Mouse (Mus musculus) urinary bladder, postnatal 0 days (tissue): ENCODE measurements around the gene Rnaseh2a. TPM values are rescaled to one million over a fixed set of nuclear protein-coding genes. Genes with fewer than 3 reads are reported as not detected.

ENCODE experiments used
- microRNA-seq: library from miRNA; unstranded; fragments of <30 nt; microRNA quantifications from one replicate; pipeline ENCODE4, GENCODE M21; 2016
- polyA plus RNA-seq: library from polyadenylated mRNA; unstranded; fragments of >200 nt; fragmentation: Nextera tagmentation; extraction: Ambion mirVana; gene quantifications from 2 replicates; pipeline ENCODE4 v1.2.1, GENCODE M21; 2015

Rnaseh2a gene
- 64.5 and 71.3 TPM in 2 replicates for polyA plus RNA-seq

DNA sequence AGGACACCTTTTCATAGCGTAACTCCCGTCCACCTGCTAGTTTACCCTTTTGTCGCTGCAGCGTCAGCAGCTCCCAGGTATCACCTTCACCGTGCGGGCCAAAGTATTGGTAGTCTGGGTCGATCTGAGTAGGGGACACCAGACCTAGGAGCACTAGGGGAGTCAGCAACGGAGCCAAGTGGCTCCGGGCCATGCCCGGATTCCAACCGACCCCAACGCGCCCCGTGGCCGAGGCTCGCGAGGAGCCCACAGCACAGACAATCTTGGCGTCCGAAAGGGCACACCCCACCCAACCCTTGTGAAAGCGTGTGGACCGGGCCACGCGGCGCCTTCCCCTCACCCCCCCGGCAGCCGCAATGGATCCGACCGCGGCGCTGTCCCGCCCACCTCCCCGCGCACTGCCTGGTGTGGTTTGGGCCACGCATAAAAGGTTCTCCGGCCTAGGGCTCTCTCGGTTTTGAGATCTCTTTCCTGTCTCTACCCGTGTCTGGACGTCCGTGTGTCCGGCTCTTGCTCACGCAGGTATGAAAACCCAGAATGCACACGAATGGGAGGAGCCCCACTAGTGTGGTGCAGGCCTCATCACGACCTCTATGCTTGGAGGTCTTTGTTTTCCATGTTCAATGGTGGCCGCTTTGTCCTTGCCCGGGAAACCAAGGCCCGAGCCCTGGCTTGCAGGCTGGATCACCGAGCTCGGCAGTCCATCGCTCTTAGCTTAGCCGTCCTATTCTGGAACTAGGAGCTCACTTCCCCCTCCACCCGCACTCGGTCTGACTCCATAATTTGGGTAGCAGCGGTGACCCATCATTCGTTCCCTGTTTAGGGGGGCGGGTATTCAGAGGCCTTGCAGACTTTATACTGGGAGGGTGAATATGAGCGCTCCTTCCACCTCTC, at the start of gene Rnaseh2a, which contains the start of the genes Gm49661 and Prdx2:
TSS of gene Rnaseh2a (minus strand) at position 527 of the 894 bp plus-strand sequence.
TSS of gene Gm49661 (minus strand) at position 193 of the 894 bp plus-strand sequence.
TSS of gene Prdx2 (plus strand) at position 347 of the 894 bp plus-strand sequence.

DNA sequence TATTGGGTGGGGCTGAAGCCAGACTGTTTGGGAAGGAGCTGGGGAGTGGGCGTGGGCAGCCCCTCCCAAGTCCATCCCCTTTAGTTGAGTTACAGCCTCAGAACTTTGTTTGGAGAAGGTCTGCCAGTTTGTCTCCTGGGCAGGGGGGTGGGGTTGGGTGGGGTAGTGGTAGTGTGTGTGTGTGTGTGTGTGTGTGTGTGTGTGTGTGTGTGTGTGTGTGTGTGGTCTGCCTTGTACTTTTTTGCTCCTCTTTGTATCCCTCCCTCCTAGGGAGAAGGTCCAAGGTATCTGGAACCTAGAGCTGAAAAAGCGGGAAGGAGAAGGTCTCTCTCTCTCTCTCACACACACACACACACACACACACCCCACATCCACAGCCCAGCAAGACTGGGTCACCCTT, 44.9 kb upstream of the Rnaseh2a start, which contains the start of gene Best2:
TSS of gene Best2 (minus strand) at position 101 of the 400 bp plus-strand sequence.

DNA sequence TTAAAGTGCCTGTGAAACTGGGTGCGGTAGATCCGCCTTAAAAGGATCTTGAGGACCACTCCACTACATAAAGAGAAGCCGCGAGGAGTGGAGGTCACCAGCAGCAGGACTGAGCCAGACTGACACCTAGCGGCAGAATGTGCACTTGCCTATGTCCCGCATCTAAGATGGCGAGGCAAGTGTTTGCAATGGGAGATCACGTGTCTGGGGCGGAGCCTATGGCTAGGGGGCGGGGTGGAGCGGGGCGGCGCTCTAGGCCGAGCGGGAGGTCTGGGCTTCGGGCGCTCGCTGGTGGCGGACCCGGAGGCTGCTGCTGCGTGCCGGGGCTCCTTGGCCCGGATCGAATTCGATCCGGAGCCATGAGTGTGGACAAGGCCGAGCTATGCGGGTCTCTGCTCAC, 20.8 kb upstream of the Rnaseh2a start, which contains the start of gene Hook2:
TSS of gene Hook2 (plus strand) at position 255 of the 400 bp plus-strand sequence.

DNA sequence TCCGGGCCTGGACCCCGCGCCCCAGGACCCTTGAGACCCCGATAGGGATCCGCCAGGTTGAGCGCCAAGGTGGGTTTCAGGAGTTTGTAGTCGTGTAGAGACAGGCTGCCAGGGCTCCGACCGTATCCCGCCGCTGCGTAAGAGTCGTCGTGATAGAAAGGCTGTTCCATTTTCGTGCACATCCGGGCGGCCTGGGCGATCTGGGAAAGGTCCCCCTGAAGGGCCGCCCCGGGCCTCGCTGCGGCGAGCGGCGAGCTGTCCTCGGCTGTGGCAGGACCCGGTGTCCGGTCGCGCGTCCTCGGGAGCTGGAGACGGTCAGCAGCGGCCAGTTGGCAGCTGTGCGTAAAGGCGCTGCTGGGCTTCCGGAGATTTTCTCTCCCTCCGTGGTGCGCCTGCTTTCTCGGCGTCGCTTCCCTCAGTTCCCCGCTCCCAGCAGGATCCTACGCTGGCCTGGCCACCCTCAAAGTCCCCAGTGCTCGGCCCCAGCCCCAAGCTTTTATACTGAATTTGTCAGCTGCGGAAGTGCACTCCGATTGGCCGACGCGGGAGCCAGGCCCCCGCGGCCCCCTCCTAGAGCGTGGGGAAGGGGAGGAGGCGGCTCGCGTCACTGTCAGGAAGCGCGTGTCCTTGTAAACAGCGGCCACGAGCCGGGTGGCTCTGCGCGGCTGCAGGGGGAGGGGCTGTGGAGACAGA, 8.8 kb upstream of the Rnaseh2a start, which contains the start of gene Junb:
TSS of gene Junb (minus strand) at position 471 of the 693 bp plus-strand sequence.

DNA sequence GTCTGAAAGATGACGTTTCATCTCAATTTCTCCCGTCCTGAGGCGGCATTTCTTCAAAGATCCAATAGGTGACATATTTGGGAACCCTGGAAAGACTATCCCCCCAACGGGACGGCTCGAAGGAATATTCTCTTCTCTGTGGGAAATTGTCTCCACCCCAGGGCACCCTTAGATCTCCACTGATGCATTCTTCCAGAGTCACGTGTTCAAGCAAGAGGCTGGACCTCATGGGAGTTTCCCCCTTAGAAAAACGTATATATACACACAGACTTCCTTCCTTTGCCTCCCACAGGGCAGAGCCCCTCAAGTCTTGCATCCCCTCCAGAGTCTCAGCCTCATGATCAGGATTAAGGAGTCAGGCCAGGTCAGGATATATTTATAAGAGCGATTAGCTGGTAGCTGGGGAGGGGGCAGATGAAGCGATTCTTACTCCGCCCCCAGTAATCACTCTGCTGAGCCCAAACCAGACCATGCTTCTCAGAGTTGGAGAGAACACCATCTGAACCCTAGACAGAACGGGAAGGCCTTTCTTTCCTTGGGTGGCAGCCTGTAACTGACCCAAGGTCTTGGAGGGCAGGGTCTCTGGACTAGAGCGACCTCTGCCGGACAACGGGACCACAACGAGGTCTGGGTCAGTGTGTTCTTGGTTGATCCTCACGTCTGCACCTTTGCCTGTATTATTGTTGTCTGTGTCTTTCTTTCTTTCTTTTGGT, 22.9 kb downstream of the Rnaseh2a start, which contains the start of gene Rtbdn:
TSS of gene Rtbdn (plus strand) at position 464 of the 713 bp plus-strand sequence.

DNA sequence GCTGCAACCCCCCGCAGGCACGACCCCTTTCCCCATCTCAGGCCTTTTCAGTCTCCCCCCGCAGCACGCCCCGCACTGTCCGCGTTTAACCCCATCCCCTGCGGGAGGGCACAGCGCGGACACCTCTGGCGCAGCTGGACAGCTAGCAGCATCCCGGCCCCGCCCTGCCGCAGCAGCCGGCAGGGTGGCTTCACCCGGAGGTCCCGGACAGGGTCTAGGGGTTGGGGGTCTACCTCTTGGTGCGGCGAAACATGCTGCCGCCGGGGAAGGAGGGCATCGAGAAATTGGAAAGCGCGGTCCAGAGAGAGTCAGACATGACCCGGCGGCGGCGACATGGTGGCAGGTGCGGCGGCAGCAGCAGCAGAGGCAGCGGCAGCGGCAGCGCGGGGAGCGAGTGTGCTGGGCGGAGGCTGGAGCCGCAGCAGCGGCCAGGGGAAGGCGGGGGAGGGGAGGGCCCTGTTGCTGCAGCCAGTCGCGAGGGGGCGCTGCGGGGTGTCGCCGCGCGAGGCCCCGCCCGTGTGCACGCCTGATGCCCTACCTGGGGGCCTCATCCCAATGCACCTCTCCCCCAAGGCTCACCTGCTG, 32.5 kb downstream of the Rnaseh2a start, which contains the start of gene Mast1:
TSS of gene Mast1 (minus strand) at position 398 of the 585 bp plus-strand sequence.

DNA sequence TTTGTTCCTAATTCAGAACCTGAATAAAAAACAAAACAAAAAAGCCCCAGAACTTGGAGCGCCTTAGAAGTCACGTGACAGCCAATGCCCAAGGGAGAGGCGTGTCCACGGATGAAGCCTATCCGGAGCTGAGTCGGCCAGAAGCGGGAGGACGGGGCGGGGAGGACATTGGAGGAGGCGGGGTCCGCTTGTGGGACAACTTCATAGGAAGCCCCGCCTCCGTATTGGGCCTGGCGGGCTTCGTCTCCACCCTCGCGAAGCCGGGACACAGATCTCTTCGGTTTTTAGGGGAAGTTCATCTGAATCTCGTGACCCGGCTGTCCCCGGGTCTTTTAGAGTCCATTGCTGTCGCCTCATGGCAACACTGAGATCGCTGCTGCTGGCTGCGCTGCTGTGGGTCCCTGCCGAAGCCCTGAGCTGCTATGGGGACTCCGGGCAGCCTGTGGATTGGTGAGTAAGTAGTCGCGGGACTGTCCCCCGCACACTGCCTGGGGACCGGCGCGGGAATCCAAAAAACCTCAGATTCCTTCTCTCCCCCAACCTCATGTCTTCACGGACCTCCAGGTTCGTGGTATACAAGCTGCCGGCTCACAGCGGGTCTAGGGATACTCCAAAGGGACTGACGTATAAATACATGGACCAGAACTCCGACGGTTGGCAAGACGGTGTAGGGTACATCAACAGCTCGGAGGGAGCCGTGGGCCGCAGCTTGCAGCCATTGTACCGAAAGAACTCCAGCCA, 61.0 kb downstream of the Rnaseh2a start, which contains the start of gene Dnase2a:
TSS of gene Dnase2a (plus strand) at position 140 of the 741 bp plus-strand sequence.

Small RNA genes within 50 kb of the gene (microRNA-seq; reads per million reads assigned to microRNA genes)
- gene Gm24197 = not detected

Other genes with a start within 250 kb of the Rnaseh2a start
- gene G430095P16Rik, start 246.8 kb downstream of the Rnaseh2a start, polyA plus RNA-seq = 2.8 and 3.3 TPM in 2 replicates
- 33.7 and 35.4 TPM in 2 replicates for gene Nfix, start 169.4 kb downstream of the Rnaseh2a start, polyA plus RNA-seq
- gene Dand5, start 146.9 kb downstream of the Rnaseh2a start, polyA plus RNA-seq = 1.9 and 3.5 TPM in 2 replicates
- gene Gadd45gip1, start 138.2 kb downstream of the Rnaseh2a start, polyA plus RNA-seq = 28.0 and 29.7 TPM in 2 replicates
- 83.9 and 85.7 TPM in 2 replicates for gene Rad23a, start 129.1 kb downstream of the Rnaseh2a start, polyA plus RNA-seq
- 351 and 422 TPM in 2 replicates for gene Calr, start 122.8 kb downstream of the Rnaseh2a start, polyA plus RNA-seq
- gene Farsa, start 112.8 kb downstream of the Rnaseh2a start, polyA plus RNA-seq = 41.1 and 45.6 TPM in 2 replicates
- 15.2 and 20.5 TPM in 2 replicates for gene Syce2, start 97.7 kb downstream of the Rnaseh2a start, polyA plus RNA-seq
- 14.2 and 14.6 TPM in 2 replicates for gene Gcdh, start 75.8 kb downstream of the Rnaseh2a start, polyA plus RNA-seq
- 0.18 and 0.27 TPM in 2 replicates for gene Klf1, start 67.8 kb downstream of the Rnaseh2a start, polyA plus RNA-seq
- gene Dnase2a, start 61.2 kb downstream of the Rnaseh2a start, polyA plus RNA-seq = 12.4 and 16.0 TPM in 2 replicates
- 0.29 and 0.31 TPM in 2 replicates for gene Mast1, start 32.4 kb downstream of the Rnaseh2a start, polyA plus RNA-seq
- gene Rtbdn, start 22.8 kb downstream of the Rnaseh2a start, polyA plus RNA-seq = 0.13 TPM in 1 of 2 replicates, not detected in the other
- gene Gm49661, start 334 bp downstream of the Rnaseh2a start, polyA plus RNA-seq = 0.68 TPM in 1 of 2 replicates, not detected in the other
- 273 and 312 TPM in 2 replicates for gene Prdx2, start 180 bp downstream of the Rnaseh2a start, polyA plus RNA-seq
- 87.6 and 102 TPM in 2 replicates for gene Junb, start 9.0 kb upstream of the Rnaseh2a start, polyA plus RNA-seq
- 20.5 and 20.7 TPM in 2 replicates for gene Hook2, start 20.8 kb upstream of the Rnaseh2a start, polyA plus RNA-seq
- gene Best2, start 44.8 kb upstream of the Rnaseh2a start, polyA plus RNA-seq = not detected in 2 replicates
- gene Asna1, start 55.5 kb upstream of the Rnaseh2a start, polyA plus RNA-seq = 65.8 and 66.1 TPM in 2 replicates
- gene Trir, start 57.1 kb upstream of the Rnaseh2a start, polyA plus RNA-seq = 79.0 and 83.5 TPM in 2 replicates
- gene Tnpo2, start 67.1 kb upstream of the Rnaseh2a start, polyA plus RNA-seq = 23.5 and 26.1 TPM in 2 replicates
- gene Fbxw9, start 90.3 kb upstream of the Rnaseh2a start, polyA plus RNA-seq = 32.7 and 34.1 TPM in 2 replicates
- gene Gm5741, start 98.2 kb upstream of the Rnaseh2a start, polyA plus RNA-seq = not detected in 2 replicates
- 35.2 and 40.8 TPM in 2 replicates for gene Dhps, start 102.0 kb upstream of the Rnaseh2a start, polyA plus RNA-seq
- gene Wdr83os, start 111.0 kb upstream of the Rnaseh2a start, polyA plus RNA-seq = 111 and 116 TPM in 2 replicates
- 22.6 and 23.3 TPM in 2 replicates for gene Wdr83, start 111.5 kb upstream of the Rnaseh2a start, polyA plus RNA-seq
- gene Man2b1, start 113.5 kb upstream of the Rnaseh2a start, polyA plus RNA-seq = 31.1 and 48.4 TPM in 2 replicates
- 1.5 and 1.9 TPM in 2 replicates for gene Zfp791, start 153.3 kb upstream of the Rnaseh2a start, polyA plus RNA-seq
- gene Cks1brt, start 182.2 kb upstream of the Rnaseh2a start, polyA plus RNA-seq = not detected in 2 replicates